Mouse (Mus musculus) left cerebral cortex, adult 9 months (tissue): ENCODE results near the gene Ugt1a10.
"Not testable (repeated sequence)": the region's sequence is repeated elsewhere in the genome, so short reads cannot be mapped to it uniquely, and the experiment has no call there.

ENCODE experiments used
- DNase-seq, 2 experiments: peaks; one replicate each; pipeline ENCODE4 v3.0.0; 2022; ENCODE audit warnings: low spot score in 2 of 2

Gene Ugt1a10

GRCm38 (mm10) chr1:88140492-88140891 lies 85.3 kb downstream of the Ugt1a10 start:
- not testable (repeated sequence) for DNase-seq

GRCm38 (mm10) chr1:88143966-88144675 lies 88.9 kb downstream of the Ugt1a10 start:
- DNase-seq, result peak in 1 of 2 experiments; percentile 24

GRCm38 (mm10) chr1:88145278-88145677 lies 90.1 kb downstream of the Ugt1a10 start:
- not testable (repeated sequence) for DNase-seq

GRCm38 (mm10) chr1:88150133-88150532 lies 94.9 kb downstream of the Ugt1a10 start:
- not testable (repeated sequence) for DNase-seq

- no peak for DNase-seq
Observed at GRCm38 (mm10) chr1:88158430-88158829, 103.2 kb downstream of the Ugt1a10 start.

GRCm38 (mm10) chr1:88165711-88166110 lies 110.5 kb downstream of the Ugt1a10 start, which contains the start of gene Ugt1a5:
Gene Ugt1a5, plus strand, starts transcription at chr1:88166012.
- no peak for DNase-seq

GRCm38 (mm10) chr1:88172190-88172589 lies 117.0 kb downstream of the Ugt1a10 start:
- DNase-seq, result not testable (repeated sequence)

GRCm38 (mm10) chr1:88179657-88180056 lies 124.5 kb downstream of the Ugt1a10 start:
- DNase-seq, result no peak

- DNase-seq, result no peak
Observed at GRCm38 (mm10) chr1:88186325-88186935, 131.2 kb downstream of the Ugt1a10 start.

GRCm38 (mm10) chr1:88192136-88192535 lies 136.9 kb downstream of the Ugt1a10 start:
- no peak for DNase-seq

GRCm38 (mm10) chr1:88195687-88196086 lies 140.5 kb downstream of the Ugt1a10 start:
- DNase-seq, result no peak

- no peak for DNase-seq
Observed at GRCm38 (mm10) chr1:88197443-88197842, 142.3 kb downstream of the Ugt1a10 start.

GRCm38 (mm10) chr1:88199996-88200395 lies 144.8 kb downstream of the Ugt1a10 start:
- DNase-seq, result no peak

GRCm38 (mm10) chr1:88200456-88200855 lies 145.3 kb downstream of the Ugt1a10 start, which contains the start of gene Ugt1a2:
Gene Ugt1a2, plus strand, starts transcription at chr1:88200601.
- DNase-seq, result no peak

GRCm38 (mm10) chr1:88205294-88205922 lies 150.2 kb downstream of the Ugt1a10 start, which contains the start of gene Dnajb3:
Gene Dnajb3, minus strand, starts transcription at chr1:88205782.
- peak; percentile 56 to 82 for DNase-seq

GRCm38 (mm10) chr1:88206843-88207479 lies 151.8 kb downstream of the Ugt1a10 start:
- no peak for DNase-seq

GRCm38 (mm10) chr1:88211812-88212211 lies 156.6 kb downstream of the Ugt1a10 start, which contains the start of gene Ugt1a1:
Gene Ugt1a1, plus strand, starts transcription at chr1:88211959.
- DNase-seq, result no peak

GRCm38 (mm10) chr1:88212341-88213045 lies 157.3 kb downstream of the Ugt1a10 start:
- DNase-seq, result no peak

GRCm38 (mm10) chr1:88213061-88213460 lies 157.9 kb downstream of the Ugt1a10 start:
- DNase-seq, result no peak

GRCm38 (mm10) chr1:88213766-88214461 lies 158.7 kb downstream of the Ugt1a10 start:
- DNase-seq, result no peak
